Mouse (Mus musculus) heart, embryonic 16.5 days (tissue): ENCODE results near the gene Dlx2. TPM values are rescaled to one million over a fixed set of nuclear protein-coding genes. Genes with fewer than 3 reads are reported as not detected.

Source experiments
- ATAC-seq: fragments of 200-750 bp; cut with Nextera tagmentation; replicated peaks from 2 replicates; pipeline ENCODE4 v1.8.0; 2017; ENCODE audit warnings: moderate number of reproducible peaks; ENCODE audit not compliant: insufficient read depth, low FRiP score; ENCODE audit errors: extremely low read depth
- H3K27ac ChIP-seq: fragments of 300-500 bp; sonication (generic); 2 replicates; pipeline ENCODE4 v1.5.1; 2014; ENCODE audit warnings: mild to moderate bottlenecking, low read length, control low read depth, moderate library complexity
- H3K27me3 ChIP-seq: fragments of 300-500 bp; sonication (generic); 2 replicates; pipeline ENCODE4 v1.6.1; 2014; ENCODE audit warnings: low read length, mixed read lengths; ENCODE audit not compliant: control insufficient read depth, insufficient read depth
- H3K36me3 ChIP-seq: fragments of 300-500 bp; sonication (generic); 2 replicates; pipeline ENCODE4 v1.6.1; 2014; ENCODE audit not compliant: control insufficient read depth, insufficient read depth
- H3K4me1 ChIP-seq: fragments of 300-500 bp; sonication (generic); 2 replicates; pipeline ENCODE4 v1.6.1; 2014; ENCODE audit warnings: low read length, mixed read lengths; ENCODE audit not compliant: control insufficient read depth, insufficient read depth
- H3K4me2 ChIP-seq: fragments of 300-500 bp; sonication (generic); 2 replicates; pipeline ENCODE4 v1.6.1; 2014; ENCODE audit warnings: low read depth, mild to moderate bottlenecking, control low read depth, low read length
- H3K4me3 ChIP-seq: fragments of 300-500 bp; sonication (generic); 2 replicates; pipeline ENCODE4 v1.5.1; 2014; ENCODE audit warnings: mild to moderate bottlenecking, control low read depth, low read length
- H3K9ac ChIP-seq: fragments of 300-500 bp; sonication (generic); 2 replicates; pipeline ENCODE4 v1.6.1; 2014; ENCODE audit warnings: low read length, control low read depth
- H3K9me3 ChIP-seq: fragments of 300-500 bp; sonication (generic); replicated peaks from 2 replicates; pipeline ENCODE4 v1.6.1; 2016; ENCODE audit warnings: low read length; ENCODE audit not compliant: control insufficient read depth
- WGBS: fragments of 180-500 bp; shearing (Covaris S2); extraction: QIAGEN DNeasy Blood & Tissue Kit; methylation state at CpG from one replicate; pipeline ENCODE4 v1.1.7; 2014; 5-methylcytosine and 5-hydroxymethylcytosine counted together
- polyA plus RNA-seq: library from polyadenylated mRNA; unstranded; fragments of >200 nt; fragmentation: Nextera tagmentation; extraction: Ambion mirVana; gene quantifications from 2 replicates; pipeline ENCODE4 v1.2.1, GENCODE M21; 2015

Gene Dlx2
- polyA plus RNA-seq, 1 experiment from 2014 or later: 0.11 TPM

- Histone ChIP-seq H3K4me1 (peaks cover 2% of the 10 kb centered on the region), H3K36me3 (no peaks in the 10 kb centered on the region), H3K9me3 (no peaks in the 10 kb centered on the region), H3K9ac (no peak overlapping the region), H3K27me3 (peaks cover 62% of the 10 kb centered on the region), H3K4me2 (peak overlapping the region; percentile 36), H3K4me3 (no peak overlapping the region; the same call in 1 of the 2 replicates), H3K27ac (no peak overlapping the region)
- under 1% methylated on average over 18 of the region's 18 CpGs for WGBS
- no peak for ATAC-seq
Observed at GRCm38 (mm10) chr2:71551704-71552103, 5.2 kb upstream of the Dlx2 start.

GRCm38 (mm10) chr2:71550330-71550729, 3.8 kb upstream of the Dlx2 start:
- Histone ChIP-seq H3K4me2 (no peak overlapping the region), H3K36me3 (no peaks in the 10 kb centered on the region), H3K4me3 (no peak overlapping the region), H3K27me3 (peaks cover 74% of the 10 kb centered on the region), H3K9ac (no peak overlapping the region), H3K27ac (no peak overlapping the region), H3K4me1 (peaks cover 13% of the 10 kb centered on the region), H3K9me3 (no peaks in the 10 kb centered on the region)
- WGBS: 23% methylated on average over 3 of the region's 3 CpGs
- ATAC-seq: no peak

GRCm38 (mm10) chr2:71547829-71548228, 1.3 kb upstream of the Dlx2 start:
- peaks cover 17% of the 10 kb centered on the region for H3K4me1 ChIP-seq

GRCm38 (mm10) chr2:71545882-71546639, 493 bp downstream of the Dlx2 start:
- H3K27me3 ChIP-seq: peaks cover 81% of the 10 kb centered on the region
- WGBS: under 1% methylated on average over 58 of the region's 59 CpGs
- H3K4me3 ChIP-seq: peak overlapping the region; percentile 59
- H3K27ac ChIP-seq: no peak overlapping the region
- no peaks in the 10 kb centered on the region for H3K36me3 ChIP-seq
- peak overlapping the region; percentile 88 for H3K4me2 ChIP-seq
- H3K9me3 ChIP-seq: no peaks in the 10 kb centered on the region
- H3K9ac ChIP-seq: no peak overlapping the region
- H3K4me1 ChIP-seq: peaks cover 20% of the 10 kb centered on the region
- 0 out of 2 replicates have a peak, but pooled peaks have one; percentile 34 for ATAC-seq

More at GRCm38 (mm10) chr2:71547829-71548228, 1.3 kb upstream of the Dlx2 start:
- no peak for ATAC-seq
- H3K27me3 ChIP-seq: peaks cover 79% of the 10 kb centered on the region
- 5% methylated on average over 8 of the region's 8 CpGs for WGBS
- no peak overlapping the region for H3K4me2 ChIP-seq
- no peak overlapping the region for H3K27ac ChIP-seq
- H3K9me3 ChIP-seq: no peaks in the 10 kb centered on the region
- no peak overlapping the region for H3K9ac ChIP-seq
- no peaks in the 10 kb centered on the region for H3K36me3 ChIP-seq
- H3K4me3 ChIP-seq: no peak overlapping the region

- H3K4me2 ChIP-seq: peak overlapping the region; percentile 88
- no peak overlapping the region for H3K27ac ChIP-seq
- H3K4me1 ChIP-seq: peaks cover 25% of the 10 kb centered on the region
- peaks cover 81% of the 10 kb centered on the region for H3K27me3 ChIP-seq
- H3K4me3 ChIP-seq: peak overlapping the region; percentile 59
- H3K36me3 ChIP-seq: no peaks in the 10 kb centered on the region
- ATAC-seq: no peak
- no peaks in the 10 kb centered on the region for H3K9me3 ChIP-seq
- no peak overlapping the region for H3K9ac ChIP-seq
- 2% methylated on average over 32 of the region's 32 CpGs for whole genome bisulfite sequencing
Observed at GRCm38 (mm10) chr2:71545401-71545881, 1.1 kb downstream of the Dlx2 start.

- H3K4me2 ChIP-seq: no peak overlapping the region
- no peaks in the 10 kb centered on the region for H3K9me3 ChIP-seq
- ATAC-seq: no peak
- H3K27ac ChIP-seq: no peak overlapping the region
- 3% methylated on average over 61 of the region's 61 CpGs for WGBS
- H3K4me3 ChIP-seq: no peak overlapping the region
- H3K27me3 ChIP-seq: peaks cover 78% of the 10 kb centered on the region
- no peak overlapping the region for H3K9ac ChIP-seq
- no peaks in the 10 kb centered on the region for H3K36me3 ChIP-seq
- H3K4me1 ChIP-seq: peaks cover 25% of the 10 kb centered on the region
Observed at GRCm38 (mm10) chr2:71544391-71545285, 1.9 kb downstream of the Dlx2 start.

- Histone ChIP-seq H3K9me3 (no peaks in the 10 kb centered on the region), H3K9ac (no peak overlapping the region), H3K4me3 (no peak overlapping the region), H3K36me3 (no peaks in the 10 kb centered on the region), H3K27me3 (peaks cover 78% of the 10 kb centered on the region), H3K4me2 (no peak overlapping the region), H3K4me1 (peaks cover 25% of the 10 kb centered on the region), H3K27ac (no peak overlapping the region)
- WGBS: 4% methylated on average over 20 of the region's 20 CpGs
- ATAC-seq: no peak
Observed at GRCm38 (mm10) chr2:71543948-71544347, 2.6 kb downstream of the Dlx2 start.

GRCm38 (mm10) chr2:71543531-71543930, 3.0 kb downstream of the Dlx2 start:
- no peaks in the 10 kb centered on the region for H3K9me3 ChIP-seq
- no peak overlapping the region for H3K4me3 ChIP-seq
- H3K27me3 ChIP-seq: peaks cover 78% of the 10 kb centered on the region
- H3K27ac ChIP-seq: no peak overlapping the region
- ATAC-seq: no peak
- no peak overlapping the region for H3K4me2 ChIP-seq
- WGBS: 5% methylated on average over 9 of the region's 9 CpGs
- no peaks in the 10 kb centered on the region for H3K36me3 ChIP-seq
- H3K9ac ChIP-seq: no peak overlapping the region
- H3K4me1 ChIP-seq: peaks cover 25% of the 10 kb centered on the region
